Mouse (Mus musculus): ENCODE results near the gene Uap1l1. TPM values are rescaled to one million over a fixed set of nuclear protein-coding genes. Genes with fewer than 3 reads are reported as not detected.
A peak's percentile ranks its signal among the peaks of the same experiment; 100 is the strongest.

Gene Uap1l1
- polyA plus RNA-seq, 1 experiment: 22.1 TPM

DNA sequence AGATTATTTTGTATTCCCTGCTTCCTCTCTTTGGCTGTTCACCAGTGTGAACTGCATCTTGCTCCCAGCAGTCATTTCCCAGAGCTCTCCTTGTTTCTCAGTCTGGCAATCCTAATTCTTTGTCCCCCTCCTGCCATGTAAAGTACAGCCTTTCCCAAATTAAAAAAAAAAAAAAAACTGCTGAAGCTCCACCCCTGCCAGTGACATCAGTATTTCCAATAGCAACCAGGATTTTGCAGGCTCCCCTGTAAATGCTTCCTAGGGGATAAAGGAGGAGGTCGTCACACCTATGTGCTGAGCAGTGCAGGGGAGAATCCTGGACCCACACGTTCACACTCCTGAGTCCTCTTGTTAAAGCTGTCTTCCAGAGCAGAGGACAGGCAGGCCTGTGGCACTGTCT is 45.4 kb downstream of the Uap1l1 start:
- no peak overlapping the region for H3K27ac ChIP-seq (ENCODE audit: insufficient read depth, low read length)
- 46% methylated on average over 2 of the region's 2 CpGs for WGBS
- H3K4me3 ChIP-seq (replicated peaks; ENCODE audit: insufficient read depth, low read depth, low read length): no peak overlapping the region
- TF ChIP-seq POLR2A (IDR thresholded peaks at IDR 0.05; ENCODE audit: borderline replicate concordance, insufficient read depth, low read length) (no peak), CTCF (IDR thresholded peaks at IDR 0.05; ENCODE audit: borderline replicate concordance, insufficient read depth, low read depth, low read length) (no peak)
- DNase-seq: no peak
- peaks cover 10% of the 10 kb centered on the region for H3K4me1 ChIP-seq (ENCODE audit: control insufficient read depth, insufficient read depth, low read length)
- no peaks in the 10 kb centered on the region for H3K27me3 ChIP-seq (ENCODE audit: control insufficient read depth, insufficient read depth, low read length)

- TF ChIP-seq CTCF (IDR thresholded peaks at IDR 0.05; ENCODE audit: borderline replicate concordance, insufficient read depth, low read depth, low read length) (no peak), POLR2A (IDR thresholded peaks at IDR 0.05; ENCODE audit: borderline replicate concordance, insufficient read depth, low read length) (peak; percentile 97)
- Histone ChIP-seq H3K27ac (ENCODE audit: insufficient read depth, low read length) (peak within 1 kb of the TSS; percentile 87), H3K4me1 (ENCODE audit: control insufficient read depth, insufficient read depth, low read length) (peaks cover 14% of the 10 kb centered on the region), H3K4me3 (replicated peaks; ENCODE audit: insufficient read depth, low read depth, low read length) (peak within 1 kb of the TSS; percentile 68), H3K27me3 (ENCODE audit: control insufficient read depth, insufficient read depth, low read length) (no peaks in the 10 kb centered on the region)
- DNase-seq: peak; percentile 89 to 92
- WGBS: 9% methylated on average over 58 of the region's 58 CpGs
These were observed 46.3 kb downstream of the Uap1l1 start, which contains the start of gene Grin1 for GRCm38 (mm10) chr2:25318971-25319773. Gene Grin1, minus strand, starts transcription at chr2:25319187.

DNA sequence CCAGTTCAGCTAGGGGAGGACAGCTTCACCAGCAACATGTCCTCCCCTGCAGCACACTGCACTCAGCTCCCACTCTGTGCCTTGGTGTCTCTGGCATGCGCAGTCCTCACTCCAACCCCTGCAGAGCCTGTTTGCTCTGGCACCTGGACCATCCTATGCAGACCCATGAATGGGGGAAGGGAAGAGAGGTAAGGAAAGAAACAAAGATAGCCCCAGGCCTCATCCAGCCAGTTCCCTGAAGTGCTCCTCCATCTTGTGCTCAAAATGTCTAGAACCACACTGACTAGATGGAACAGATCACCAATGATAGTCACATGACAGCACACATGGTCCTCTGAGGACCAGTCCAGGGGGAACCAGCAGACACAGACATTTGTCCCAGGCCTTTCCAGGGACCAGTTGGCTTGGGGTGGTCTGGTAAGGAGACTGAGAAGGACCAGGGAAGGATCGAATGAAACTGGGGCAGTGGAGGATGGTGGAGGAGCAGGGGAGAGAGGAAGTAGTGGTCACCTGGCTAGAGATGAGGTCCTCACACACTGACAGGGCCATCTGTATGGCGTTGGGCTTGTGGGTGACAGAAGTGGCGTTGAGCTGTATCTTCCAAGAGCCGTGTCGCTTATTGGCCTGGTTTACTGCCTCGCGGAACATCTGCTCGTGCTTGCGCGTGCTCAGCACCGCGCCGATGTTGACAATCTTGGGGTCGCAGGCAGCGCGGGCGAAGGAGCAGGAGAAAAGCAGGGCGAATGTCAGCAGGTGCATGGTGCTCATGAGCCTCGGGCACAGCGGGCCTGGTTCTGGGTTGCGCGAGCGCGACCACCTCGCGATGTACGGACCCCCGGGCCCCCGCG is 47.1 kb downstream of the Uap1l1 start:
- Histone ChIP-seq H3K4me3 (replicated peaks; ENCODE audit: insufficient read depth, low read depth, low read length) (peak overlapping the region; percentile 68), H3K4me1 (ENCODE audit: control insufficient read depth, insufficient read depth, low read length) (peaks cover 17% of the 10 kb centered on the region), H3K27ac (ENCODE audit: insufficient read depth, low read length) (peak overlapping the region; percentile 87), H3K27me3 (ENCODE audit: control insufficient read depth, insufficient read depth, low read length) (no peaks in the 10 kb centered on the region)
- DNase-seq: peak; percentile 79 to 81
- no peak for TF ChIP-seq CTCF (IDR thresholded peaks at IDR 0.05; ENCODE audit: borderline replicate concordance, insufficient read depth, low read depth, low read length)
- peak; percentile 50; the same call in 1 of the 2 replicates for TF ChIP-seq POLR2A (IDR thresholded peaks at IDR 0.05; ENCODE audit: borderline replicate concordance, insufficient read depth, low read length)
- under 1% methylated on average over 31 of the region's 31 CpGs for WGBS

- TF ChIP-seq CTCF (IDR thresholded peaks at IDR 0.05; ENCODE audit: borderline replicate concordance, insufficient read depth, low read depth, low read length) (no peak), POLR2A (IDR thresholded peaks at IDR 0.05; ENCODE audit: borderline replicate concordance, insufficient read depth, low read length) (no peak)
- 15% methylated on average over 11 of the region's 11 CpGs for WGBS
- Histone ChIP-seq H3K4me1 (ENCODE audit: control insufficient read depth, insufficient read depth, low read length) (peaks cover 43% of the 10 kb centered on the region), H3K4me3 (replicated peaks; ENCODE audit: insufficient read depth, low read depth, low read length) (no peak overlapping the region), H3K27ac (ENCODE audit: insufficient read depth, low read length) (no peak overlapping the region), H3K27me3 (ENCODE audit: control insufficient read depth, insufficient read depth, low read length) (no peaks in the 10 kb centered on the region)
- DNase-seq: no peak
These were observed 54.0 kb downstream of the Uap1l1 start for GRCm38 (mm10) chr2:25311491-25311891.

- 9% methylated on average over 22 of the region's 22 CpGs for WGBS
- H3K4me3 ChIP-seq (replicated peaks; ENCODE audit: insufficient read depth, low read depth, low read length): no peak overlapping the region
- H3K27ac ChIP-seq (ENCODE audit: insufficient read depth, low read length): peak overlapping the region; percentile 66
- H3K4me1 ChIP-seq (ENCODE audit: control insufficient read depth, insufficient read depth, low read length): peaks cover 40% of the 10 kb centered on the region
- H3K27me3 ChIP-seq (ENCODE audit: control insufficient read depth, insufficient read depth, low read length): no peaks in the 10 kb centered on the region
- DNase-seq: peak; percentile 52 to 59
- TF ChIP-seq CTCF (IDR thresholded peaks at IDR 0.05; ENCODE audit: borderline replicate concordance, insufficient read depth, low read depth, low read length) (no peak), POLR2A (IDR thresholded peaks at IDR 0.05; ENCODE audit: borderline replicate concordance, insufficient read depth, low read length) (no peak)
These were observed 54.5 kb downstream of the Uap1l1 start for GRCm38 (mm10) chr2:25310969-25311368.

DNA sequence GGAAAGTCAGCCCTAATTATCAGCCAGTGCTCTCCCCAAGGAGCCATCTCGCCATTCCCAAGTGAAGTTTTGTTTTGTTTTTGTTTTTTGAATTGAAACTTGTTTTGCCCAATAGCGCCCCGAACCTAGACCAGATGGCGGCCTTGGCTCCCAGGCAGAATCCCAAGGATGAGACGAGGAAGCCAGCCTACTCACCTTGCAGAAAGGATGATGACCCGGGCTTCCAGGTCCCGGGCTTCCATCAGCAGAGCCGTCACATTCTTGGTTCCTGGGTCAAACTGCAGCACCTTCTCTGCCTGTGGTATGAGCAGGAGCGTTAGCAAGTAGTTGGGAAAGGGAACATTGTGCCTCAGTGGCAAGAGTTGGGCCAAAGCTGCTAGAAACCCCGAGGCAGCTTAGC is 55.3 kb downstream of the Uap1l1 start:
- Histone ChIP-seq H3K27ac (ENCODE audit: insufficient read depth, low read length) (peak overlapping the region; percentile 63), H3K27me3 (ENCODE audit: control insufficient read depth, insufficient read depth, low read length) (no peaks in the 10 kb centered on the region), H3K4me3 (replicated peaks; ENCODE audit: insufficient read depth, low read depth, low read length) (no peak overlapping the region), H3K4me1 (ENCODE audit: control insufficient read depth, insufficient read depth, low read length) (peaks cover 48% of the 10 kb centered on the region)
- WGBS: 10% methylated on average over 10 of the region's 10 CpGs
- DNase-seq: peak; percentile 69
- TF ChIP-seq POLR2A (IDR thresholded peaks at IDR 0.05; ENCODE audit: borderline replicate concordance, insufficient read depth, low read length): no peak
- TF ChIP-seq CTCF (IDR thresholded peaks at IDR 0.05; ENCODE audit: borderline replicate concordance, insufficient read depth, low read depth, low read length): no peak

Other genes with a start within 250 kb of the Uap1l1 start
- gene Nrarp, start 184.9 kb downstream of the Uap1l1 start, polyA plus RNA-seq (2012; rRNA removed): 7.7 and 9.4 TPM in 2 replicates
- 3.6 and 4.2 TPM in 2 replicates for gene Tor4a, start 168.8 kb downstream of the Uap1l1 start, polyA plus RNA-seq (2012; rRNA removed)
- 69.4 and 84.5 TPM in 2 replicates for gene Nelfb, start 154.2 kb downstream of the Uap1l1 start, polyA plus RNA-seq (2012; rRNA removed)
- not detected in 2 replicates for gene Stpg3, start 151.0 kb downstream of the Uap1l1 start, polyA plus RNA-seq (2012; rRNA removed)
- 0.10 and 0.11 TPM in 2 replicates for gene Fam166a, start 146.9 kb downstream of the Uap1l1 start, polyA plus RNA-seq (2012; rRNA removed)
- 647 and 663 TPM in 2 replicates for gene Tubb4b, start 141.0 kb downstream of the Uap1l1 start, polyA plus RNA-seq (2012; rRNA removed)
- gene Slc34a3, start 131.3 kb downstream of the Uap1l1 start, polyA plus RNA-seq (2012; rRNA removed): 0.73 and 0.92 TPM in 2 replicates
- not detected in 2 replicates for gene Rnf224, start 128.9 kb downstream of the Uap1l1 start, polyA plus RNA-seq (2012; rRNA removed)
- gene Rnf208, start 123.4 kb downstream of the Uap1l1 start, polyA plus RNA-seq (2012; rRNA removed): 423 and 427 TPM in 2 replicates
- 0.76 and 0.80 TPM in 2 replicates for gene Cysrt1, start 123.2 kb downstream of the Uap1l1 start, polyA plus RNA-seq (2012; rRNA removed)
- gene AL732309.1, start 118.8 kb downstream of the Uap1l1 start, polyA plus RNA-seq (2012; rRNA removed): 12.5 and 14.1 TPM in 2 replicates
- gene Tmem203, start 110.2 kb downstream of the Uap1l1 start, polyA plus RNA-seq (2012; rRNA removed): 31.9 and 33.4 TPM in 2 replicates
- gene Tprn, start 103.1 kb downstream of the Uap1l1 start, polyA plus RNA-seq (2012; rRNA removed): 91.0 and 96.9 TPM in 2 replicates
- gene Ssna1, start 93.2 kb downstream of the Uap1l1 start, polyA plus RNA-seq (2012; rRNA removed): 74.5 and 75.9 TPM in 2 replicates
- gene Anapc2, start 93.2 kb downstream of the Uap1l1 start, polyA plus RNA-seq (2012; rRNA removed): 103 TPM in 2 replicates
- gene Tmem210, start 77.5 kb downstream of the Uap1l1 start, polyA plus RNA-seq (2012; rRNA removed): not detected in 2 replicates
- gene Lrrc26, start 75.8 kb downstream of the Uap1l1 start, polyA plus RNA-seq (2012; rRNA removed): 0.20 and 0.21 TPM in 2 replicates
- 282 and 290 TPM in 2 replicates for gene Grin1, start 46.5 kb downstream of the Uap1l1 start, polyA plus RNA-seq (2012; rRNA removed)
- 33.2 and 34.1 TPM in 2 replicates for gene Man1b1, start 33.3 kb downstream of the Uap1l1 start, polyA plus RNA-seq (2012; rRNA removed)
- 63.1 and 71.2 TPM in 2 replicates for gene Dpp7, start 9.3 kb downstream of the Uap1l1 start, polyA plus RNA-seq (2012; rRNA removed)
- gene Sapcd2, start 6.6 kb upstream of the Uap1l1 start, polyA plus RNA-seq (2012; rRNA removed): 4.4 and 4.7 TPM in 2 replicates
- 12.3 and 12.5 TPM in 2 replicates for gene Entpd2, start 30.2 kb upstream of the Uap1l1 start, polyA plus RNA-seq (2012; rRNA removed)
- gene Npdc1, start 33.7 kb upstream of the Uap1l1 start, polyA plus RNA-seq (2012; rRNA removed): 502 and 505 TPM in 2 replicates
- 0.51 and 0.71 TPM in 2 replicates for gene Fut7, start 57.6 kb upstream of the Uap1l1 start, polyA plus RNA-seq (2012; rRNA removed)
- gene Abca2, start 63.0 kb upstream of the Uap1l1 start, polyA plus RNA-seq (2012; rRNA removed): 285 and 294 TPM in 2 replicates
- gene Clic3, start 91.2 kb upstream of the Uap1l1 start, polyA plus RNA-seq (2012; rRNA removed): 0.84 and 2.8 TPM in 2 replicates
- gene Paxx, start 95.4 kb upstream of the Uap1l1 start, polyA plus RNA-seq (2012; rRNA removed): 196 and 230 TPM in 2 replicates
- 2,130 and 2,485 TPM in 2 replicates for gene Ptgds, start 104.4 kb upstream of the Uap1l1 start, polyA plus RNA-seq (2012; rRNA removed)
- not detected in 2 replicates for gene Lcn12, start 128.2 kb upstream of the Uap1l1 start, polyA plus RNA-seq (2012; rRNA removed)
- gene Fbxw5, start 135.1 kb upstream of the Uap1l1 start, polyA plus RNA-seq (2012; rRNA removed): 54.7 and 59.4 TPM in 2 replicates
- gene C8g, start 136.0 kb upstream of the Uap1l1 start, polyA plus RNA-seq (2012; rRNA removed): 3.6 and 4.2 TPM in 2 replicates
- gene Traf2, start 181.3 kb upstream of the Uap1l1 start, polyA plus RNA-seq (2012; rRNA removed): 12.3 and 12.5 TPM in 2 replicates
- gene Edf1, start 192.2 kb upstream of the Uap1l1 start, polyA plus RNA-seq (2012; rRNA removed): 345 and 350 TPM in 2 replicates
- gene Mamdc4, start 209.2 kb upstream of the Uap1l1 start, polyA plus RNA-seq (2012; rRNA removed): 3.0 and 4.4 TPM in 2 replicates
- gene Phpt1, start 209.5 kb upstream of the Uap1l1 start, polyA plus RNA-seq (2012; rRNA removed): 176 and 186 TPM in 2 replicates
- gene Ajm1, start 216.1 kb upstream of the Uap1l1 start, polyA plus RNA-seq (2012; rRNA removed): 257 and 312 TPM in 2 replicates
- 161 and 172 TPM in 2 replicates for gene Rabl6, start 242.8 kb upstream of the Uap1l1 start, polyA plus RNA-seq (2012; rRNA removed)

Data from cerebellum, adult 2 months (tissue).